Mouse (Mus musculus) lung, postnatal 10 days (tissue): ENCODE measurements around the gene Mapkapk3.

Experiments used
- DNase-seq: peaks from one replicate; pipeline ENCODE4 v3.0.0; 2021

Gene Mapkapk3

DNA sequence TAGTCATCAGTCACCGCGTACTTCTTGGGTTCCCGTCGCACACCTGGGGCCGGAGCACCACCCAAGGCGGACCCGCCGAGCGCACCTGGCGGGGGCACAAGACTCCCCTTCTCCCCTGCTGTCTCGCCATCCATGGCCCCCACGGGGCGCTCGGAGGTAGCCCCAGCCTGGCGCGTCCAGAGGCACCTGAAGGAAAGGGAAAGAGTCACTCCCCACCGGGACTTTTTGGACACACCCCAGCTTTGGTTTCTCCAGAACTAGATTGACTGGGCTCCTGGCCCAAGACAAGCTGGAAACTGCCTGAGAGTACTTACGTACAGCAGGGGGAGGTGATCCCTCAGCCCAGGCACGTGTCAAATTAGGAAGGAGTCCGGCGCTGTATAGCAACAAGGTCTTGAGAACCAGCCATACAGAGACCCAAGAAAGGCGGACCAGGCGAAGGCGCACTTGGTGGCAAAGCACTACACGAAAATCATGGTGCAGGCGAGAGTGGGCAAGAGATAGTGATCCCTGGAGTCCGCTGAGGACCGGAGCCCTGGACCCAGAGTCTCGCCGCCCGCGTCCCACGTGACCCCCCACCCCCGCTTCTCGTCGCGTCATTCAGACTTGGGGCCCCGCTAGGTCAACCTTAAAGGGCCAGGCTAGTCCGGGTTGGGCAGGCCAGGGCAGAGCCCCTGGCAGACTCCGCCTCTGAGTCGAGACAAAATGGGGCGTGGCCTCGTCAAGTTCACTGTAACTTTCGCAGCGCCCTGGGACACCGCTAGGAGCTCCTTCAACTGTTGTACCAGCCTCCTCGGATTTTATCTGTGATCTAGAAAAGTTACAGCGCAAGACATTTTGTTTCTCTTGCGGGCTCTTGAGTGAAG, at the start of gene Mapkapk3:
Gene Mapkapk3, minus strand, starts transcription at position 667 of the 866 bp plus-strand sequence.
- DNase-seq: peak; percentile 96

DNA sequence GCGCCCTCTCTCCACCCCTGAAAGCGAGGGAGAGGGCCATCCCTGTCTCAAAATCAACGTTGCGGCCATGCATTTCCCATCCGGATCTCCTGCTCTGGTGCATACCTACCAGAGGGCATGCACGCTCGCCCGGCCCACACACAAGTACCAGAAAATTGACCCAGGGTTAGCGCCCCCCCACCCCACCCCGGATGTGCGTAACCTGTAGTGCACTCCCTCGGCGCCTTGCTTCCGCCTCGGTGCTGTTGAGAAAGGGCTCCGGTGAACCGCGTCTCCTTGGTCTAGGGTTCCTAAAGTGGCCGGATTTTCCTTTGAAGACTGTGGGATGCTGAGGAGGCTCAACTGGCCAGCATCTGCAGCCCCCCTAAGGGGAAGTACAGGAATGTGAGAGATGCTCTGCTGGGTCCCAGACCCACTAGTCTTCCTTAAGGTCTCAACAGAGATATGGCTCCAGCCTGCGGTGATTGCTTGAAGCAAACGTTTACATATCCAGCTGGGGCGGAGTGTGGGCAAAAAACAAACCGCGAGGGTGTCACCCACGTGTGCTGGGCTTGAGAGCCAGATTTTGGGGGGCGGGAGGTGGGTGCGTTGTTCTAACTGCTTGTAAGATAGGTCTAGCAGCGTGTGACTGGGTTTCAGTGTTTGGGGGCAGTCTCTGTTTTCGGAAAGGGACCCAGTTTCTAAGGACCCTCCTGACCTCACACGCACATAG, 48.7 kb upstream of the Mapkapk3 start, which contains the start of gene Hemk1:
Gene Hemk1, minus strand, starts transcription at position 179 of the 712 bp plus-strand sequence.
- peak; percentile 89 for DNase-seq

- no peak for DNase-seq
These were observed 46.7 kb upstream of the Mapkapk3 start for GRCm38 (mm10) chr9:107336386-107336785.

DNA sequence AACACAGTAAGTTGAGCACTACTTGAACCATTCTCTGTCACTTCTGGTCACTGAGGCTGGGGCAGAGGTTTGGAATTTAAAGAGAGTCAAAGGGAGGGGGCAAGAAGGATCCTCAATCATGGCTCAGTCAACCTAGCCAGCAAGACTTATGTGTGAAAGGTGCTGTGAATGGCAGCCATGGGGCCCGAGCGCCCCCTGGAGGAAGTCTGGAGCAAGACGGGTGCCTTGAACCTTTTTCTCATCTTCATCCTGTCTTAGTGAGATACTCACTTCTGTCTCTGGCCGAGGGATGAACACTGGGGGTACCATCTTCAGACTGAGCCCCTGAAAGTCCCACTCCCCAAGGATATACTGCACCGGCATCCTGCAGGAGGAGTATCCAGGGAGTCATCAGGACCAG, 46.2 kb upstream of the Mapkapk3 start:
- peak; percentile 78 for DNase-seq

DNA sequence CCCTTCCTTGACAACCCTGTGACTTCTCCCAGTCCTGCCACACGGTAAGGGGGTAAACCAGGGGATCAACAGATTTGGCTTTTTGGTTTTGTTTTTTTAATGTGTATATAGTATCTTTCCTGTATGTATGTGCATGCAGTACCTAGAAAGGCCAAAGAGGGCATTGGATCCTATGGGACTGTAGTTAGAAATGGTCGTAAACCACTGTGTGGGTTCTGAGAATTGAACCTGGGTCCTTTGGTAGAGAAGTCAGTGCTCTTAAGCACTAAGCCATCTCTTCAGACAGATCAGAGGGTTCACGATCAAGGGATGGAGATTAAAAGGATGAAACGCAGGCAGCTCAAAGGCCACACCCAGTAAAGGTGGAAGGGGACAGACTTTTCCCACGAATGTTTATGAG, 45.4 kb upstream of the Mapkapk3 start:
- DNase-seq: no peak

DNA sequence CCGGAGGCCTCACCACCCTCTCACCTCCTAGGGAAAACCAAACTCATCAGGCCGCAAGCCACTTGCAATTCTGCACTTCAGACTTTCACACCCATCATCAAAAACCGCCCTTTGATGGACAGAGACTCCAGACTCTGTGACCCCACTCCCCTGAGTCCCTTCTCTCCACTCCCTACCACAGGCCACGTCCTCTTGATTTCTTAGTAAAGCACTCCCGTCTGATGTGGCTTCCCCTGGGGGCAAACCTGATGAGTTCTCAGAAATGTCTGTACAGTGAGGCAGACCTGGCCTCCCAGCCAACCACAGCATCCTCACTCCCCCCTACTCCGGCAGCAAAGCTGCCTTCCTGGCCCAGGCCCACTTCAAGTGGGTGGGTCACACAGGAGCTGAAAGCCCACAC, 44.7 kb upstream of the Mapkapk3 start:
- DNase-seq: no peak

DNA sequence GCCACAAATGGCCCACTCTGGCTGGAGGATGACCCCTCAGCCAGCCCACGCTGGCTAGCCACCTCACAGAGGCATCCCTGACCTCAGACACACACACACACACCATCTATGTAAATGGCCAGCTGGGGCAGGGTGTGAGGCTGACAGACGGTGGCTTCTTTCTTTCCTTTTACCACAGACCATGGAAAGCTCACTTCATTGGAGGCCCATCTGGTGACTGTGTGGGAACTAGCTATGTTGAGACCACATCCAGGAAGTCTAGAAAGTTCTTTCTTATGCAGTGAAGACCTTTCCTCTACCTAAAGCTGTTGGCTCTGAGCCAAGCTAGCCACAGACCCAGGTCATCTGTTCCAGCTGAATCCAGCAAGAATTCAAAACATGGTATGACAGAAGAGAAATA, 44.0 kb upstream of the Mapkapk3 start:
- no peak for DNase-seq

DNA sequence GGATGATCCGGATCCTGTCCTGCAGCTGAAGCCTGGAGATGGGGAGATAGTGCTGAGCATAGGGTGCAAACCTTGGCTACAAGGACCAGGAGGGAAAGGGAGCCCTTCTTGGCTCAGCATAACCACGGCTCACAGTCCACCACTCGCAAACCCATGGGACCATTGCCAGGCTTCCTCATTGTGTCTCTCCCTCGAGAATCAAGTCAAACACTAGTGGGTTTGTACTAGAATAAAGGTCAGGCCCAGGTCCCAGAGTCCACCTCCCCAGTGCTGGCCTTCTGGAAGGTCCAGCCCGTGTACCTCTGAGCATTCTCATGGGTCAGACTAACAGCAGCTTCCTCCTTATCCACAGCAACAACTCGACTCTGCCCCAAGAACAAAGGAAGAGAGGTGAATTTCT, 41.1 kb upstream of the Mapkapk3 start:
- no peak for DNase-seq

DNA sequence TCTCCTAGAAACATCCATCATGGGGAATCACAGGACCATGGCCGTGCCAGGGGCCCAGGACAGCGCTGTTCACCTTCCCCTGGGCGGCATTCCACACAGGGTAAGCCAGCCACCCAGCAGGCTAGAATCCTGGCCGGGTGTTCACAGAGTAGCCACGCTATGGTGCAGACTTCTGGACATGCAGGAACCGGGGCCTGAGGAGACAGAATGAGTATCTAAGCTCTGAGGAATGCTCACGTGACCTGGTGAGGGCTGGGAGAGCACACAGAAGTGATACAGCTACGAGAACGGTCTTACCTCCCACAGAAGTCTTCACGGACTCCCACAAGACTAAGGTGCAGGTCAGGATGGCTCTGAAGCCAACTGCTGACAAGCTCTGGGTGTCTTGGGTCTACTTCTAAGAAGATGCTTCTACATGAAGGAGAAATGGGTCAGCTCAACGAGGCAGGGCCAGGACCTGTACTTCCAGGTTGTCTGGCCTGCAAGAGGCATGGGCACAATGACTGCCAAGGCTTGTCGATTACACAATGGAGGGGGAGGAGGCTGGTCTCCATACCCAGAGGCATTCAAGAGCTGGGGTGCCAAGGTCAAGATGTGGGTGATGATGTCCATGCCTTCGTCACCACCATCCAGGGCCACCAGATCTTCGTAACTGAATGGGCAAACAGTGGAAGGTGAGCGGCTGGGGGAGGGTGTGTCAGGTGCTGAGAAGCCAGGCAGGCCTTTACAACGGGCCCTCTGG, 38.4 kb upstream of the Mapkapk3 start:
- DNase-seq: peak; percentile 75

- DNase-seq: peak; percentile 55
These were observed 36.2 kb upstream of the Mapkapk3 start for GRCm38 (mm10) chr9:107325904-107326303.

DNA sequence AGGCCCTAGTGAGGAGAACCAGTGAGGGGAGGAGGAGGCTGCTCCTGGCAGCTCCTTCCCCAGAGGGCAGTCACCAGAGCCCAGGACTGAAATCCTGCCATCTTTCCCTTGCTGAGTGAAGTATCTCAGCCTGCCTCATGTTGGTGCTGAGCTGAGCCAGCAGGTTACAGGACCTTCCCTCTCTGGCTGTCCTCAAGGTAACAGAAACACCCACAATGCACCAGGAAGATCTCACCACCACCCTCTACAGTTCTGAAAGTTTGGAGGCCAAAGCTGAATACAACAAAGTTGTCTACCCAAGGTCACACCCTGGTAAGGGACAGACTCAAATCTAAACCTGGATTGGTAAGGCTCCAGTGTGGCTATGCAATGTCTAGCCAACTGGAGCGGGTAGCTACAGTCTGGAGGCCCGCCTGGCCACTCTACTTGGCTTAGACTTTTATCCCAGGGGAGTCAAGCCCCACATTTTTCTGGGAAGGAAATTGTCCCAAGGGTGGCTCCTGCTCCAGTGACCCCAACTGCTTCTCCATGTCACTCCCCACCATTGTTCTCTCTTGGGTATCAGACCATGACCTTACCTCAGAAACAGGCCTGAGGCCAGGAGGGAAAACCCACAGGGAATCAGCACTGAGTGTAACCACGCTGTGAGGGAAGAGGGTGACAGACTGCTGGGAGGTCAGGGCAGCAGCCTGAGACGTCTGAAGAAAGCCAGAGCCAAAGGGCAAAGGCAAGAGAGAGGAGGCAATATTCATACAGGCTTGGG, 35.3 kb upstream of the Mapkapk3 start:
- no peak for DNase-seq

DNA sequence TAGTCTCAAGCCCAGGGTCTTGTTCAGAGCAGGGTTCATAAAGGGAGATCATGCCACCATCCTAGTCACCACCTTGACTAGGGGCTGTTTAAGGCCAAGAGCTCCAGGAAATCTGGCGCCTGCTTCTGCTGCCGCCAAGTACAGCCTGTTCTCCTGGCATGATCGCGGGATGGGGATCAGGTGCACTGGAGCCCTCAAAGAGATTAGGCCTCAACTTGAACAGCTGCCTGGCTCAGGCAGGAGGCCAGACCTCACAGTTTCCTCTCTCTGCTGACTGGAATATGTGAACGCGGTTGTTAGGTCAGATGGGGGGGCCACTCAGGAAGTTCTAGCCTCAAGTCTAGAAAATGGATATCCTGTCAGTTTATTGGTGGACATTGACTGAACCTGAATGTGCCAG, 33.9 kb upstream of the Mapkapk3 start:
- peak; percentile 67 for DNase-seq

DNA sequence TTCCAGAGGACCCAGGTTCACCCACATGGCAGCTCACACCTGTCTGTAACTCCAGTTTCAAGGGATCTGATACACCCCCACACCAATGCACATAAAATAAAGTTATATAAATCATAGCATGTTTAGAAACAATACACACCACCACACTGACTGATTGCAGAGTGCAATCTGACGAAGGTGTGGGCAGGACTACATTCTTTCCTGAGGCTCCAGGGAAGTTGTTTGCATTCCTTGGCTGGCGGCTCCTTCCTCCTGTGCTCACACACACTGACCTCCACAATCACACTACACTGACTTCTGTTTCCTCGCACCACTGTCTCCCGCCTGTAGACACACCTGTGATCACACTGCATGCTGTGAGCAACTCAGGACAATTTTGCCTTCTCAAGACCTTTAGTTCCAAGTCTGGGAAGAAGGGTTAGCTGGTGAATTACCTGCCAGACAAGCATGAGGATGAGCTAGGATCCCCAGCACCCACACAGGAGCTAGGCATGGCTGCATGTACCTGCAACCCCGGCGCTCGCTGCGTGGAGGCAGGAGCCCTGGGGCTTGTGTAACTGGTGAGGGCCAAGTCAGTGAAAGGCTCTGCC, 32.9 kb upstream of the Mapkapk3 start:
- DNase-seq: no peak

DNA sequence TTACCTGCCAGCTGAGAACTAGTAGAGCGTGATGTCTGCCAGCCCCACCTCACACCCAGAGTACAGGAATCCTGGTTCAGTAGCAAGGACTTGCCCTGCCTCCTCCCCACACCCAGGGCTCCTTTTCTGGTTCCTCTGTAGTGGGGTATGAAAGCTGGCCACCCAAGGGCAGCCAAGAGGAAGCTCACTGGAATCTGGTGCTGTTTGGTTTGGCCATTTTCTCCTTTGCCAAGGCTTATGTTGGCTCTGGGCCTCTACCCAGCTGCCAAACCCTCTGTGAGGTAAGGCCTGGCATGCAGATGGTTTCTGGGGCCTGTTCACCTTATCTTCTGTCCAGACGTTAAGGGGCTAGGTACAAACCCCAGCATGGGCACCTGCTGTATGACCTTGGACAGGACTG, 26.1 kb upstream of the Mapkapk3 start:
- no peak for DNase-seq

- DNase-seq: no peak
These were observed 24.2 kb upstream of the Mapkapk3 start for GRCm38 (mm10) chr9:107313926-107314325.

DNA sequence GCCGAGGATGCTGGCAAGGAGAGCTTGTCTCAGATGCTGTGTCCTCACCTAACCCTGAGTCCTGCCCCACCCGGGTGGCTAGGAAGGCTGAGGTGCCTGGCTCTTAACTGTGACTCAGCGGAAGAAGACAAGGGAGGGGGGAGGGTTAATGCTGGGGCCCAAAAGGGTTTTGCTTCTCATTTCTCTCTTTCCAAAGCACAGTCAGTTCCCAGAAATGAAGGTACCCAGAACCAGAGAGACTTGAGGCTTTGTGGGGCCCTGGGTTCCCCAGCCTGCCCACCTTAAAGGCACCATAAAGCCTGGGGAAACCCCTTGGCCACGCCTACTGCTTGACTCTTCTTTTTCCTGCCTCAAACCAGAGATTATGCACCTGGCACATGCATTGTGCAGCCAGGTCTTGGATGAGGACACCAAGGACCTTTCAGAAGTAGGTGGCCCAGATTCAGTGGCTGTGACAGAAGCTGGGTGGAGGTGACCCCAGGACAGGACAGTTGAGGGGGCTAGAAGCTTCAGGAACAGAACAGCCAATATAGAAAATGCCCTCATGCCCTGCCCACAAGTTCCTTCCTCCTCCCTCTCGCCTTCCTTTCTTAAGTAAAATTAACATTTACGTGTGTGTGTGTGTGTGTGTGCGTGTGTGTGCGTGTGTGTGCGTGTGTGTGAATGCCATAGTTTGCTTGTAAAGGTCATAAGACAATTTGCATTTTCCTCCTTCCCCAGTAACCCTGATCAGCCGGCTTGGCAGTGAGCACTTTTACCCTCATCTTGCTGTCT, 23.3 kb upstream of the Mapkapk3 start:
- DNase-seq: no peak

DNA sequence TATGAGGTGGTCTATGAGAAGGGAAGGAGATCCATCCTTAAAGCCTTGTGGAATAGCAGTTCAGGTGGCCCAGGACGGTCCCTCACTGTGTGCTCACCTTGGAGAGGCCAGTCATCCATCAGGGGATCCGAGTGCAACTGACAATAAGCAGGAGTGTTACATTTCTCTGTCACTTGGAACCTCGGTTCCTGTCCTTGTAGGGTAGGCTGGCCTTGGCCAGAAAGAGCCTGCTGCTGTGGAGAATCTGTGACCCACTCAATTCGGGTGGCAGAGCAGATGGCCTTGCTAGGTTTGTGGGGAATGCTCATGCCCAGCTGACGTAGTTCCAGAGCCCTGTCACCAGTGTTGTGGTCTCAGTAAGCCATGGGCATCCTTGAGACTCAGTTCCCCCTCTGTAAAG, 19.9 kb upstream of the Mapkapk3 start:
- DNase-seq: no peak

GRCm38 (mm10) chr9:107309171-107309570, 19.5 kb upstream of the Mapkapk3 start:
- DNase-seq: no peak

- DNase-seq: no peak
These were observed 18.8 kb upstream of the Mapkapk3 start for GRCm38 (mm10) chr9:107308346-107309000.

DNA sequence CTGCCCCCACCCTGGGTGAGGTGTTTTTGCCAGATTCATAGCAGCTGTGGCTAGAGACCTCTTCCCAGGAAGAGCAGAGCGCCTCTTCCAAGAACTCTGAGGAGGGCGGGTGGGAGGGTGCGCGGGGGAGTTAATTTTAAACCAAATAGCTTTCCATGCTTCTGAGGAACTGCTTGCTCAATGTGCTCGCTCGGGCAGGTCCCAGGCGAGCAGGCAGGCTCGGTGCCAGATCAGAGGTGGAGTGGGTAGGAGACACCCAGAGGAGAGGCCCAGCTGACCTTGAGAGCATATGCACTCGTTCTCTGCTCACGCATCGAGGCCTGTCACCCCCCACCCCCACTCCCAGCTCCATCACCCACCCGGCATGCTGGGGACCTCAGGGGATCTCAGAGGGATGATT, 18.2 kb upstream of the Mapkapk3 start:
- peak; percentile 81 for DNase-seq
